Mouse (Mus musculus) liver, embryonic 11.5 days (tissue): ENCODE measurements around the gene Ogfrl1. TPM values are rescaled to one million over a fixed set of nuclear protein-coding genes. Genes with fewer than 3 reads are reported as not detected.

ENCODE experiments used
- ATAC-seq: fragments of 200-750 bp; cut with Nextera tagmentation; replicated peaks from 2 replicates; pipeline ENCODE4 v1.8.0; 2017; ENCODE audit warnings: moderate number of reproducible peaks, mild to moderate bottlenecking, moderate TSS enrichment, moderate library complexity; ENCODE audit not compliant: low FRiP score
- DNase-seq: peaks from one replicate; pipeline ENCODE4 v3.0.0-alpha.2; 2017; ENCODE audit warnings: low spot score
- H3K27ac ChIP-seq: fragments of 300-500 bp; sonication (generic); 2 replicates; pipeline ENCODE4 v1.5.1; 2014; ENCODE audit warnings: mild to moderate bottlenecking, low read depth, low read length, control low read depth
- H3K27me3 ChIP-seq: fragments of 300-500 bp; sonication (generic); replicated peaks from 2 replicates; pipeline ENCODE4 v1.6.1; 2014; ENCODE audit warnings: low read length, mixed read lengths; ENCODE audit not compliant: control insufficient read depth, insufficient read depth
- H3K36me3 ChIP-seq: fragments of 300-500 bp; sonication (generic); 2 replicates; pipeline ENCODE4 v1.6.1; 2014; ENCODE audit warnings: mild to moderate bottlenecking, low read length, moderate library complexity, mixed read lengths; ENCODE audit not compliant: control insufficient read depth, insufficient read depth
- H3K4me1 ChIP-seq: fragments of 300-500 bp; sonication (generic); replicated peaks from 2 replicates; pipeline ENCODE4 v1.6.1; 2014; ENCODE audit warnings: low read length, mixed read lengths; ENCODE audit not compliant: control insufficient read depth, insufficient read depth
- H3K4me2 ChIP-seq: fragments of 300-500 bp; sonication (generic); 2 replicates; pipeline ENCODE4 v1.6.1; 2014; ENCODE audit warnings: mild to moderate bottlenecking, control low read depth, moderate library complexity
- H3K4me3 ChIP-seq: fragments of 300-500 bp; sonication (generic); 2 replicates; pipeline ENCODE4 v1.5.1; 2014; ENCODE audit warnings: low read depth, low read length, control low read depth
- H3K9ac ChIP-seq: fragments of 300-500 bp; sonication (generic); 2 replicates; pipeline ENCODE4 v1.6.1; 2014; ENCODE audit warnings: low read depth, low read length, control low read depth
- H3K9me3 ChIP-seq: fragments of 300-500 bp; sonication (generic); 2 replicates; pipeline ENCODE4 v1.6.1; 2016; ENCODE audit warnings: low read length, inconsistent platforms, mixed read lengths; ENCODE audit not compliant: control insufficient read depth
- whole genome bisulfite sequencing: fragments of 180-500 bp; shearing (Covaris S2); extraction: QIAGEN DNeasy Blood & Tissue Kit; methylation state at CpG from one replicate; pipeline ENCODE4 v1.1.7; 2014; 5-methylcytosine and 5-hydroxymethylcytosine counted together
- polyA plus RNA-seq: library from polyadenylated mRNA; unstranded; fragments of >200 nt; fragmentation: Nextera tagmentation; extraction: Ambion mirVana; gene quantifications from 2 replicates; pipeline ENCODE4 v1.2.1, GENCODE M21; 2014

Ogfrl1 gene
- polyA plus RNA-seq, 1 experiment from 2014 or later: 24.2 TPM

DNA sequence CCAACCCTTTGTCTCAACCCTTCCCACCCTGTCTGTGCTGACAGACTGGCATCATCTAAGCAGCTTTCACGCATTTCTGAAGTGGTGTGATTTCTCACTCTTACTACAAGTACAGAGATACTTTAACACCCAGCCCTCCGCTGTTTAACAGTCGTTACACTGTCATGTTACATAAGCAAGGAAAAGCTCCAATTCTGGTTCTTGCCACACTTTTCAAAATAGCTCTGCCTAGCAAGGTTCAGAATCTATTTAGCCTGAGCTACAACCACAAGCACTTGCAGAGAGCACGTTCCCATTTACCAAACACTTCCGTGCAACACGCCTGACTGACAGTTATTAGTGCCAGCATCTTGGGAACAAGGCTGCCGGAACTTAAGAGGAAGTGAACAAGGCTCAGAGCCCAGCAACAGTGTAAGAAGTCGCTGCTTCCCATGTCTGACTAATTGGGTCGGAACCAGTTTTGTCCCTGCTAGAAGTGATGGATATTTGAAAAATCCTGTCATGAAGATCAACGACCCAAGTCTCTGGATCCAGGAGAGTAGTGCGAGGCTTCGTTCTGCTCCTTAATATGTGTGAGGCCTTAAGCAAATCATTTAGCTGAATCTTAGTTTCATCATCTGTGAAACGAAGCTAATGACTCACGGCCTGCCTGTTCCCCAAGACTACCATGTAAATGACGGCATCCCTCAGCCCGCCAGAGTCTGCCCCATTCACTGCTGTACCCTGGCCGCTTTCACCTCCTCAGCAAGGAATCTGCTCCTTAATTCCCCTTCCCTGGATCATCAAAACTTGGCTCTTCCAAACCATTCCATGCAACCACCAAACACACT lies 17.4 kb downstream of the Ogfrl1 start:
- Histone ChIP-seq H3K36me3 (peaks cover under 1% of the 10 kb centered on the region; the same call in 1 of the 2 replicates), H3K4me2 (peak overlapping the region; percentile 95), H3K4me1 (peaks cover 34% of the 10 kb centered on the region), H3K27me3 (no peaks in the 10 kb centered on the region), H3K4me3 (0 out of 2 replicates have a peak overlapping the region, but pooled peaks have one; percentile 11), H3K9ac (no peak overlapping the region), H3K27ac (no peak overlapping the region; the same call in 1 of the 2 replicates), H3K9me3 (no peaks in the 10 kb centered on the region)
- ATAC-seq (no peak), DNase-seq (no peak)
- 55% methylated on average over 17 of the region's 17 CpGs for WGBS

DNA sequence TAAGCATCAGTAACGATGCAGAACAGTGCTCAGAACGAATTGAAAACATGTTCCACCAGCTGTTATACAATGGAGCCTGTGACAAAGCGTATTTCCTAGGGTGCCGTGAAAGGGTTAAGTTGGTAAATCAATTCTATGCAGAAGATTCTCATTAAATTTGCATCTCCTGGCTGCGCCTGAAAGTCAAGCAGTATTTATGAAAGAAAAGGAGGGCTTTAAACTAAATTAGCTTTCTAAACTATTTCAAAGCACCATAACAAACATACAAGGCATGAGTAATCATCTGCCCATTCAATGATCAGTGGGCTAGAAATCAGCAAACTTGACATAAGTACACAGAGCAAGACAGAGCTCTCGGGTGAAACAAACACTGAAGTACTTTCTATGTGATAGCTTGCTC lies 18.3 kb downstream of the Ogfrl1 start:
- H3K36me3 ChIP-seq: peaks cover 2% of the 10 kb centered on the region; the same call in 1 of the 2 replicates
- peaks cover 34% of the 10 kb centered on the region for H3K4me1 ChIP-seq
- H3K27ac ChIP-seq: no peak overlapping the region
- DNase-seq (no peak), ATAC-seq (no peak)
- H3K9me3 ChIP-seq: no peaks in the 10 kb centered on the region
- no peak overlapping the region for H3K4me3 ChIP-seq
- H3K4me2 ChIP-seq: peak overlapping the region; percentile 95; the same call in 1 of the 2 replicates
- no peak overlapping the region for H3K9ac ChIP-seq
- 83% methylated on average over 6 of the region's 6 CpGs for WGBS
- no peaks in the 10 kb centered on the region for H3K27me3 ChIP-seq

DNA sequence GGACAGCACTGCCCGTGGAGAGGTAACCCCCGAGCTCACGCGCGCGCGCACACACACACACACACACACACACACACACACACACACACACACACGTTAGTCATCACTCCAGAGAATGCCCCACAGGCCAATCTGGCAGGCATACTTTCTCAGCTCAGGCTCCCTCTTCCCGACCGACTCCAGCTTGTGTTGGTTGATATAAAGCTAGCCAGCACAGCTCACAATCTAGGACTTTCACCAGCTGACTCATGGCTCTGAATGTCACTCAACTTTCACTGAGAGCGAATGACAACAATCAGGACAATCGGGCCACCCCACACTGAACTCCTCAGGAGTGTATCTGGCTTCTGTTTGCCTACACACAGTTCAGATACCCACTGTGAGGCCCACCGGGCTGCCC lies 20.0 kb downstream of the Ogfrl1 start:
- H3K4me3 ChIP-seq: no peak overlapping the region
- no peak overlapping the region for H3K27ac ChIP-seq
- H3K9ac ChIP-seq: no peak overlapping the region
- ATAC-seq (no peak; the same call in 1 of the 2 replicates), DNase-seq (no peak)
- WGBS: 77% methylated on average over 13 of the region's 13 CpGs
- peaks cover 2% of the 10 kb centered on the region; the same call in 1 of the 2 replicates for H3K36me3 ChIP-seq
- peaks cover 29% of the 10 kb centered on the region for H3K4me1 ChIP-seq
- no peaks in the 10 kb centered on the region for H3K9me3 ChIP-seq
- H3K27me3 ChIP-seq: no peaks in the 10 kb centered on the region
- H3K4me2 ChIP-seq: no peak overlapping the region

DNA sequence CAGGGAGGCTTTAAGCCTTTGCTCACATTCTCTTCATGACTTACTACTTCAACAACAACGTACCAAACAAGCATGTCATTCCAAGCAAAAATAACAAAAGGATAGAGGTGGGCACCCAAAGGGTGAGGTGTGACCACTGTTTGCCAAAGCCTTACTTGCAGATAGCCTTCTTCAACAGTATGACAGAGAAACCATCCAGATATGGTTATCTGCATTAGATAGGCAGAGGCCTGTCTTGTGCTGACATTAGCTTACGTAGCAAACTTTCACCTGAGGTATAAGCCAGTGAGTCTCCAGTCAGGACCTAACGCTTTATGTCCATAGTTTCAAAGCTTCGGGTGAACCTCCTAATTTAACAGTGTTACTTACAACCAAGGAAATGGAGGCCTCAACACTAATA lies 23.4 kb downstream of the Ogfrl1 start:
- no peaks in the 10 kb centered on the region for H3K9me3 ChIP-seq
- peaks cover 7% of the 10 kb centered on the region for H3K36me3 ChIP-seq
- peaks cover 6% of the 10 kb centered on the region for H3K4me1 ChIP-seq
- H3K27ac ChIP-seq: no peak overlapping the region
- peak; percentile 73 for ATAC-seq
- H3K27me3 ChIP-seq: no peaks in the 10 kb centered on the region
- no peak overlapping the region for H3K4me3 ChIP-seq
- H3K9ac ChIP-seq: no peak overlapping the region
- no peak overlapping the region for H3K4me2 ChIP-seq
- WGBS: 69% methylated on average over 4 of the region's 4 CpGs
- DNase-seq: no peak

DNA sequence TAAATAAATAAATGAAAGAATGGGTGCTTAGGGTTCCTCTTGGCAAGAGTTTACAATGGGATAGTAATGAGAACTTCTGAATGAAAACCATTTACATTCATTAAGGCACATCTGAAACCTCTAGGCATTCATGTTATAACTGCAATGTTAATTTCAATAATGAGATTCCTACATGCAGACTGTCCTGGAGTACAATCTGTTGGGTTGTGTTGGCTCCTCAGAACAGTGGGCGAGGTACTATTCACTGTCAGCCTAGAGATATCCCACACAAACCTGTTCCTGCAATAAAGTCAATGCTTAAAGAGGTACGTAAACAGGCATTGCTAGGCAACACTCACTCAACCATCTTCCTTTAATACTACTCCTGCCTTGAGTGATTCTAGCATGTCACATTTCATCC lies 32.0 kb downstream of the Ogfrl1 start:
- Histone ChIP-seq H3K36me3 (peaks cover 3% of the 10 kb centered on the region), H3K4me2 (no peak overlapping the region), H3K4me1 (no peaks in the 10 kb centered on the region), H3K9me3 (no peaks in the 10 kb centered on the region), H3K4me3 (no peak overlapping the region), H3K9ac (no peak overlapping the region), H3K27me3 (no peaks in the 10 kb centered on the region), H3K27ac (no peak overlapping the region)
- WGBS: 93% methylated on average over 2 of the region's 2 CpGs
- ATAC-seq (no peak), DNase-seq (no peak)

DNA sequence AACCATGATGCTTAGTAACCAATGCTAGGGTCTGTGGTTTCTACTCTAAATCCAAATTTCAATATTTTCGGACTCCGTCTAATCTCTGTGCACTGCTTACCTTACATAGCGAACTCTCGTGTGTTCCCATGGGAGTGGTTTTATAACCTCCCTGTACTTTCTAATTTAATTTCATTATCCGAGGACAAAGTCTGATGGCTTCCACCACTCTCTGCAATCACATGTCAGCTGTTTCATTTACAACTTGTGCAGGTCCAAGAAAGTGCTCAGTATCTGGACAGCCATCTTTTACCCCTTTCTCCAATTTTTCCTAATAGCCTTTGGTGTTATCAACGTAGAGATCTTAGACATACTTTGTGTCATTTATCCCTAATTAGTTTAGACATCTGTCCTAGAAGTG lies 44.7 kb downstream of the Ogfrl1 start:
- Histone ChIP-seq H3K36me3 (no peaks in the 10 kb centered on the region), H3K4me2 (no peak overlapping the region), H3K9me3 (no peaks in the 10 kb centered on the region), H3K27me3 (no peaks in the 10 kb centered on the region), H3K27ac (no peak overlapping the region), H3K9ac (no peak overlapping the region), H3K4me3 (no peak overlapping the region), H3K4me1 (no peaks in the 10 kb centered on the region)
- DNase-seq: no peak
- 79% methylated on average over 6 of the region's 6 CpGs for WGBS
- ATAC-seq: no peak

DNA sequence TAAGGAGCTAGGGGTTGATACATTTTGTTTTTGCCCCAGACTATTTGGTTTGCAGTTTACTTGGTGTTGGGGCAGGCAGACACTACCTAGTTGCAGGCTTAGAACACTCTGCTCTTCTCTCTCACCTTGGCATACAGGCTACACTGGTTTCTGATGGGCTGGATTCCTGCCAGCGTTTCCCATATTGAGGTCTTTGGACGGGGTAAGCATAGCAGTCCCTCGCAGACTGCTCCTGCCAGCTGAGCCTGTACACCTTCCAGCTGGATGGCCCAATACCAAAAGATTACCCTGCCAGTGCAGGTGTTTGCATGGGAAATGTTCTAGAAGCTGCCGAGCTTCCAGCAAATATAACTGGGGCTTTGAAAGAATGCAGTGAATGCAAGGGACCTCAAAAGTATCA lies 45.8 kb downstream of the Ogfrl1 start:
- Histone ChIP-seq H3K9ac (no peak overlapping the region), H3K9me3 (no peaks in the 10 kb centered on the region), H3K4me1 (no peaks in the 10 kb centered on the region), H3K4me2 (no peak overlapping the region), H3K27me3 (no peaks in the 10 kb centered on the region), H3K4me3 (no peak overlapping the region), H3K36me3 (no peaks in the 10 kb centered on the region), H3K27ac (no peak overlapping the region)
- WGBS: 73% methylated on average over 4 of the region's 4 CpGs
- DNase-seq (no peak), ATAC-seq (no peak)

DNA sequence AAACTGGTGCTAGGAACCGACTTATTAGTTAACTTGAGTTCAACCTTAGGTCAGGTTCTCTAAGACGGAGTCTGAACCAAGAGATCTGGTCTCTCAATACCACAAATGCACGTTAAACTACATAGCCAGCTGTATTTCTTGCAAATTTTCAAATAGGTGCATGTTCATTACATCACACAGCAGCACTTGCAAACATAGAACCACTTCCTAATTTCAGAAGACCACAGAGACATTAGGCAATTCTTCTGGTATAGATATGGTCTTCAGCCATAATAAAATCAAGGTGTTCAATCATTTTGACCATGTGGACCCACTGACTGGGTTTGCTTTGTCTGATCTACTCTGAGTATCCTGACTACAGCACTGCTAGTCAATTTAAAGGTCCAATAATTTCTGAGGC lies 51.9 kb downstream of the Ogfrl1 start:
- ATAC-seq: no peak
- H3K36me3 ChIP-seq: no peaks in the 10 kb centered on the region
- no peak overlapping the region for H3K4me3 ChIP-seq
- no peaks in the 10 kb centered on the region for H3K27me3 ChIP-seq
- no peaks in the 10 kb centered on the region for H3K9me3 ChIP-seq
- H3K4me2 ChIP-seq: no peak overlapping the region
- no peak for DNase-seq
- H3K27ac ChIP-seq: no peak overlapping the region
- H3K9ac ChIP-seq: no peak overlapping the region
- no peaks in the 10 kb centered on the region for H3K4me1 ChIP-seq
- WGBS: 66% methylated on average over 3 of the region's 3 CpGs

DNA sequence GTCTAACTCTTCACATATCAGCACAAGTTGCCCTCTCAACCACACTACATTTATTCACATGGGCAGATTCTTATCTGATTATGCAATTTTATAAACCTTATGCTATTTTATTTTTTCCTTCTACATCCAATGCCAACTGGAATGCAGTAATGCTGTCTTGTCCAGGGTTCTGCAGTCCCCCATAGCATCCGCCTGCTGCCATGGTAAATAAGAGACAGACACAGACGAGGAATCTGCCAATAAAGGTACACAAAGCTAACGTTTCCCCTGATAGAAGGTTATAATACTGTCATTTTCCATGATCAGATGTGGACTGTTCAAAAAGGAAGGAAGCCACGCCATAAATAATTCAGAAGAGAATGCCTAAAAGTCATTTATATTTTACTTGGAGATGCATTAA lies 54.7 kb downstream of the Ogfrl1 start:
- no peak overlapping the region for H3K27ac ChIP-seq
- H3K4me1 ChIP-seq: no peaks in the 10 kb centered on the region
- DNase-seq: no peak
- H3K4me2 ChIP-seq: no peak overlapping the region
- no peaks in the 10 kb centered on the region for H3K27me3 ChIP-seq
- ATAC-seq: no peak
- H3K36me3 ChIP-seq: no peaks in the 10 kb centered on the region
- no peaks in the 10 kb centered on the region for H3K9me3 ChIP-seq
- no peak overlapping the region for H3K4me3 ChIP-seq
- 72% methylated on average over 4 of the region's 4 CpGs for WGBS
- no peak overlapping the region for H3K9ac ChIP-seq
